Comparison of ENCODE assay signal across 8 mouse cellular contexts in the genomic region with DNA sequence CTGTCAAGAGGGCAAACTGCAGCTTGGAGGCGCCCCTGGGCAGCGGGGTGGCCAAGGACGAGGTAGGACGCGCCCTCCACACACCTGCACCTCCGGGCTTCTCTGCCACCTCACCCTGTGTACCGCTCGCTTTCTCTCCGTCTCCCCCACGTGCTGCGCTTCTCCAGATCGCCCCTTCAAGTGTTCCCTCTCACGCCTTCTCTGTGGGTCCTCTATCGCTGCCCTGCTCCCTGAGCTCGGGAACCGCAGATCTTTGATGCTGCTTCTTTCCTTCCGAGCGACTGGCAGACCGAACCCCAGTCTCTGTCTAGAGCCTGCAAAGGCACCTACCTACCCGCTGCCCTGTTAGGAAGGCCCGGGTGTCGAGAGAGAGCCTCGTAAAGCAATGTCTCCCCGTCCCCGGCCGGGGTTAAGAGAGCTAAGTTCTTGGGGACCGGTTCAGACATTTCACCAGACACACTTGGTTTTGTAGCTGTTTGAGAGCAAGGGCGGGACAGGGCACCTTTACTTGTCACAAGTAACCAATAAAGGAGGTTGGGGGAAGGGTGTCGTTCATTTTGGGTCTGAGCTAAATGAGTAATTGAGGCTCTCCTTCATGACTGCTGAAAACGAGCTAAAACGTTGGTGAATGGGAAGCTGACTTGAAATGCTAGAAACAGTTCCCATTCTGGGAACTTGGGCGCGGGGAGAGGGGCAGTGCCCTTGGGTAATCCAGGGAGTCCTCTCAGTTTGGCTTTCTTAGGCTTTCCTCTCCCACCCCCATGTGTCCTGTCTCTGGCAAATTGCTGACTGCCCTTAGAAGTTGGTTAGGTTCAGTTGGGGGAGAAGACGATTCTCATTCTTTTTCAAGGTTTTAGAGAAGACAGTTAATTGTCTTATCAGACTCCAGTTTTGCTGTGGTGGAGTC.
DNase-seq lines count a peak whose midpoint lies in the region; ATAC-seq and TF ChIP-seq lines count a peak whose summit lies in the region.

No protein-coding gene starts in this region.

- peak; percentile 23; the same call in 1 of the 2 replicates for ATAC-seq in midbrain, postnatal 0 days (ENCODE audit: low FRiP score)

- intact Hi-C loops in left cerebral cortex, postnatal 36 days (cut with DNase I): loop anchor here (2.0 to 5.0 kb wide), 3 partner anchors 68 to 150 kb away; no protein-coding TSS in a partner anchor

- H3K27me3 ChIP-seq in midbrain, postnatal 0 days (ENCODE audit: insufficient read depth, low read length): no peaks in the 10 kb centered on the region

- H3K4me2 ChIP-seq in midbrain, postnatal 0 days (ENCODE audit: low read depth, low read length, poor library complexity, severe bottlenecking): peak overlapping the region; percentile 87

- no peaks in the 10 kb centered on the region for H3K36me3 ChIP-seq in midbrain, postnatal 0 days (ENCODE audit: insufficient read depth, low read length)

- no peak for TF ChIP-seq POLR2A in bone marrow, adult 2 months (IDR thresholded peaks at IDR 0.05; ENCODE audit: borderline replicate concordance, control insufficient read depth, low read depth, low read length)

- no peaks in the 10 kb centered on the region for H3K9me3 ChIP-seq in midbrain, postnatal 0 days (ENCODE audit: low read length)

- WGBS in bone marrow, adult 2 months: 1% methylated on average over 34 of the region's 34 CpGs
- 4% methylated on average over 34 of the region's 34 CpGs for WGBS in midbrain, postnatal 0 days

- peak overlapping the region; percentile 18 for H3K27ac ChIP-seq in bone marrow, adult 2 months (ENCODE audit: control insufficient read depth, insufficient read depth, low read depth, low read length, poor library complexity)
- H3K27ac ChIP-seq in midbrain, postnatal 0 days (ENCODE audit: low read depth, low read length): no peak overlapping the region

- H3K4me1 ChIP-seq in bone marrow, adult 2 months (ENCODE audit: control insufficient read depth, insufficient read depth, low read length): peaks cover 5% of the 10 kb centered on the region; the same call in 1 of the 2 replicates
- H3K4me1 ChIP-seq in midbrain, postnatal 0 days (ENCODE audit: insufficient read depth, low read length): no peaks in the 10 kb centered on the region

- TF ChIP-seq CTCF in bone marrow, adult 2 months (IDR thresholded peaks at IDR 0.05; ENCODE audit: control insufficient read depth, insufficient read depth, low read length): no peak
- TF ChIP-seq CTCF in midbrain, postnatal 0 days (IDR thresholded peaks at IDR 0.05): no peak

- peak overlapping the region; percentile 68 for H3K4me3 ChIP-seq in bone marrow, adult 2 months (replicated peaks; ENCODE audit: control insufficient read depth, low read depth, low read length)
- peak overlapping the region; percentile 54 for H3K4me3 ChIP-seq in midbrain, postnatal 0 days (ENCODE audit: low read depth, low read length)

- DNase-seq in gastrocnemius, postnatal 10 days: peak; percentile 26
- DNase-seq in gastrocnemius, adult 18-20 months (ENCODE audit: low spot score): no peak
- peak; percentile 76 for DNase-seq in CD4-positive helper T cell, adult 2 months (ENCODE audit: low read depth, low spot score)
- DNase-seq in frontal cortex, postnatal 36 days (ENCODE audit: low spot score in 2 of 2): peak; percentile 46 to 53
- peak; percentile 49 to 51 for DNase-seq in left cerebral cortex, postnatal 36 days (ENCODE audit: low spot score in 2 of 2)
- DNase-seq in midbrain, postnatal 0 days (ENCODE audit: low spot score): peak; percentile 20
- peak; percentile 42 for DNase-seq in testis, postnatal 14 days (ENCODE audit: low spot score)

- peak overlapping the region; percentile 65 for H3K9ac ChIP-seq in midbrain, postnatal 0 days (replicated peaks; ENCODE audit: low read length, poor library complexity, severe bottlenecking)
